Mouse (Mus musculus) adrenal gland, adult 2 months (tissue): ENCODE measurements around the gene Spsb4. TPM values are rescaled to one million over a fixed set of nuclear protein-coding genes. Genes with fewer than 3 reads are reported as not detected.

Source experiments
- DNase-seq: peaks from one replicate; pipeline ENCODE4 v3.0.0; 2021
- polyA plus RNA-seq: library from polyadenylated mRNA; depleted of rRNA; stranded (reverse); fragments of >200 nt; gene quantifications from 2 replicates; pipeline ENCODE4 v1.2.3, GENCODE M21; 2012; rRNA removed
- total RNA-seq, 2 experiments: library from RNA; stranded (reverse); gene quantifications; 2 replicates each; pipeline ENCODE4 v1.2.3; 2021

Spsb4 gene
- total and polyA plus RNA-seq, 3 experiments = 1.5 to 2.0 (median 1.6) TPM

- no peak for DNase-seq
Observed at GRCm38 (mm10) chr9:96899004-96899403, 119.6 kb downstream of the Spsb4 start.

- DNase-seq = no peak
Observed at GRCm38 (mm10) chr9:96896690-96897089, 122.0 kb downstream of the Spsb4 start.

GRCm38 (mm10) chr9:96893582-96893981, 125.1 kb downstream of the Spsb4 start:
- peak; percentile 28 for DNase-seq

Other genes with a start within 250 kb of the Spsb4 start
- 10 to 100 TPM in 1 of 2 experiments, 1 to 10 TPM in 1; 5.6 to 13.0 TPM for gene Pxylp1, start 126.2 kb downstream of the Spsb4 start, total RNA-seq
- 2.7 and 2.9 TPM in 2 replicates for gene Pxylp1, start 126.2 kb downstream of the Spsb4 start, polyA plus RNA-seq
- gene Slc25a36, start 92.3 kb upstream of the Spsb4 start, total RNA-seq = 10 to 100 TPM; 57.4 to 62.0 TPM
- gene Slc25a36, start 92.3 kb upstream of the Spsb4 start, polyA plus RNA-seq = 7.1 and 8.5 TPM in 2 replicates